Mouse (Mus musculus): ENCODE data around the gene Scgb2b18. TPM values are rescaled to one million over a fixed set of nuclear protein-coding genes. Genes with fewer than 3 reads are reported as not detected.
"Not testable (repeated sequence)": the region's sequence is repeated elsewhere in the genome, so short reads cannot be mapped to it uniquely, and the experiment has no call there.

The Scgb2b18 gene
- not detected for total RNA-seq (2021)
- long read RNA-seq, experiment 1: 0 reads
- long read RNA-seq, experiment 2: 0 reads

DNA sequence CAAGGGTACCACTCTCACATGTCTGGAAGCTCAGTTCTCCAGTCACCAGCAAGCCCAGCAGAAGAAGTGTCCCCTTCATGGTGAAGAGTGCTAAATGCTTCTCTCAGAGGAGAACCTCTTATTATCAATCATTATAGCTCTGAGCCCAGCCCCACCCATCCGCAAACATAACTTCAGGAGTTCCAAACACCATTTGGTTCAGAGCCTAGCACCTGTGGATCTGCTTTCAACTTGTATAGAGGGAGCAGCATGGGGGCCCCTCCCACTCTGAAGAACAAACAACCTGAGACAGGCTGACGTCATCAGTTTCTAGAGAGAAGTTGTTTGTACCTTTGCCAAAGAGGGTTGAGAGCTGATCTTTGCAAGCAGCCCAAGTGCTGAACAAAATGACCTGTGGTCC is at the start of gene Scgb2b18:
Scgb2b18 (minus strand) TSS at position 101 of the 400 bp plus-strand sequence.
- intact Hi-C loops (cut with DNase I); DNase-seq (ENCODE audit: low spot score in 2 of 2): not testable (repeated sequence)

DNA sequence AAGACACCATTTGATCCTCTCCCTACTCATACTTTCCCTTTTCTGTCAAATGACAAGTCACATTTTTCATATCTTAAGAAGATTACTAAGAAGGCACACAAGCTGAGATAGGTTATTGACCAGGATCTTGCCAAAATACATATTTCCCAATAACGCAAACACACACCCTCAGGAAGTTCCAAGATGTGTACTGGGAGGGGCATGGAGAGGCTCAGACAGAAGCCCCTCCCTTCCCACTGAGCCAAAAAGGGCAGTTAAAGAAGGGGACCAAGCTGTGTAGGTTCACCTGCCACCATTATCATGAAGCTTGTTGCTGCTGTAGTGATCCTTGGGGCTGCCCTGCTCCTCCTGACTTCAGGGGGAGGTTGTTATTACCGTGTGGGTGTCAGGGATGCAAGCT is 11.6 kb upstream of the Scgb2b18 start, which contains the start of gene Scgb1b18:
Scgb1b18 (plus strand) TSS at position 301 of the 400 bp plus-strand sequence.
- intact Hi-C loops (cut with DNase I); DNase-seq (ENCODE audit: low spot score in 2 of 2): not testable (repeated sequence)

Other genes starting within 250 kb of the Scgb2b18 start
- gene Scgb2b17, start 117.3 kb downstream of the Scgb2b18 start, total RNA-seq (2021): not detected
- not detected for gene Scgb1b17, start 110.4 kb downstream of the Scgb2b18 start, total RNA-seq (2021)
- gene Scgb1b18, start 11.7 kb upstream of the Scgb2b18 start, total RNA-seq (2021): not detected
- not detected for gene Scgb2b19, start 106.5 kb upstream of the Scgb2b18 start, total RNA-seq (2021)
- gene Scgb1b19, start 113.4 kb upstream of the Scgb2b18 start, total RNA-seq (2021): not detected
- gene Scgb2b20, start 192.5 kb upstream of the Scgb2b18 start, total RNA-seq (2021): not detected
- gene Scgb1b20, start 199.4 kb upstream of the Scgb2b18 start, total RNA-seq (2021): not detected

Measured in left cerebral cortex, postnatal 14 days (tissue).